9 mouse cellular contexts compared by ENCODE assay signal in the genomic region with DNA sequence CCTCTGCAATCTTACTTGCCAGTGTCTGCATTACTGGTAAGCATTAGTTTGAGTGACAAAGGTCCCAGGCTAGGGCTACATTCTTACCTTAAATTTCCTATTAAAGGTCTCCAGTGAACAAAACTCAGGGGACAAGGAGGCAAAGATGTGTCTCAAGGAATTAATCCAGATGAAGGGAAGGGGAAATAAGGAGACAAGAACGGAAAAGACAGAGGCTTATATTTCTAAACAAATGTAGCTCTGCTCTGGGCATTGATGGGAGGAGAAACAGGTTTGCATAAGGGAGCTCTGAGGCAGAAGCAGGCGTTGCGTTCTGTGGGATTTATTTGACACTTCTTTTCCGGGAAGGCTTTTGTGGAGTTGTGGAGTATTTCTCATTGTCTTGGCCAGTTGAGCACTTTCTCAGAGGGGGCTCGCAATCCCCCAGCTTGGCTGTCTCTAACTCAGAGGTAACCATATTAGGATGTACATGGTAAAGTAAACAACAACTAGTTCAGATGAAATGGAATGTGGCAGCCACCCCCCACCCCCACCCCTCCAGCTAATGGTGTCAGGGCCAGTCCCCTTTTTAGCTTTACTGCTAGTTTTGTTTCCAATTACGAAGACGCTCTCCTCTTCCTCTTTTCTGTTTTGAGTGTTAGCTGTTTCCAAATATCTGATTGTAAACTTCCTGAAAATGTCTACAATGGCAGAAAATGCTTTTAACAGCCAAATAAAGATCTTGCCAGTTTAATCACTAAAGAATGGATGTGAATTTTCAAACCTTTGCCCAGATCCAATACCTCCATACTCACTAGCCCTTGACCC.
A peak's percentile ranks its signal among the peaks of the same experiment; 100 is the strongest.
DNase-seq lines count a peak whose midpoint lies in the region; ATAC-seq and TF ChIP-seq lines count a peak whose summit lies in the region.
"Had no signal": no experiment of that assay in that cellular context is flagged by ENCODE, and none has a peak within 500 bp of the region (broad histone marks: within the 10 kb centered on the region; RNA-seq: fewer than 3 reads in every experiment).

No protein-coding gene starts in this region.

- peak overlapping the region; percentile 17; the same call in 1 of the 2 replicates for H3K4me2 ChIP-seq in hindbrain, embryonic 11.5 days (replicated peaks; ENCODE audit: low read depth, low read length)
- H3K4me2 ChIP-seq in hindbrain, postnatal 0 days (ENCODE audit: low read depth, low read length), result no peak overlapping the region
- 0 out of 2 replicates have a peak overlapping the region, but pooled peaks have one; percentile 38 for H3K4me2 ChIP-seq in intestine, postnatal 0 days (replicated peaks; ENCODE audit: low read depth)
- peak overlapping the region; percentile 40 for H3K4me2 ChIP-seq in neural tube, embryonic 13.5 days

- H3K4me1 ChIP-seq in hindbrain, embryonic 11.5 days (replicated peaks; ENCODE audit: control insufficient read depth, insufficient read depth, low read length), result peaks cover 19% of the 10 kb centered on the region
- H3K4me1 ChIP-seq in hindbrain, postnatal 0 days (ENCODE audit: insufficient read depth, low read length), result 0 out of 2 replicates have a peak, but pooled peaks cover 16% of the 10 kb centered on the region
- peaks cover 5% of the 10 kb centered on the region for H3K4me1 ChIP-seq in brown adipose tissue, adult 24 weeks (ENCODE audit: control insufficient read depth, insufficient read depth, insufficient read length, low read length)
- peaks cover 17% of the 10 kb centered on the region for H3K4me1 ChIP-seq in intestine, postnatal 0 days (replicated peaks; ENCODE audit: control insufficient read depth, insufficient read depth, low read length)
- H3K4me1 ChIP-seq in neural tube, embryonic 13.5 days (replicated peaks), result peaks cover 75% of the 10 kb centered on the region
- H3K4me1 ChIP-seq in lung, adult 2 months (ENCODE audit: control insufficient read depth, insufficient read depth, low read length), result peaks cover 6% of the 10 kb centered on the region

- WGBS in hindbrain, embryonic 11.5 days, result 9% methylated on average over 7 of the region's 7 CpGs
- WGBS in hindbrain, postnatal 0 days, result 36% methylated on average over 7 of the region's 7 CpGs
- WGBS in intestine, postnatal 0 days, result 25% methylated on average over 7 of the region's 7 CpGs
- WGBS in neural tube, embryonic 13.5 days, result 10% methylated on average over 7 of the region's 7 CpGs
- 25% methylated on average over 7 of the region's 7 CpGs for WGBS in lung, adult 2 months

- 0 out of 2 replicates have a peak overlapping the region, but pooled peaks have one; percentile 7 for H3K27ac ChIP-seq in hindbrain, embryonic 11.5 days (ENCODE audit: low read depth, low read length)
- H3K27ac ChIP-seq in hindbrain, postnatal 0 days, result no peak overlapping the region
- H3K27ac ChIP-seq in brown adipose tissue, adult 24 weeks (replicated peaks; ENCODE audit: low read depth, low read length), result peak overlapping the region; percentile 31
- peak overlapping the region; percentile 4; the same call in 1 of the 2 replicates for H3K27ac ChIP-seq in intestine, postnatal 0 days (ENCODE audit: low read depth, low read length)
- peak overlapping the region; percentile 18; the same call in 1 of the 2 replicates for H3K27ac ChIP-seq in neural tube, embryonic 13.5 days (replicated peaks)

- no peaks in the 10 kb centered on the region for H3K36me3 ChIP-seq in hindbrain, embryonic 11.5 days (ENCODE audit: control insufficient read depth, insufficient read depth, low read length)
- no peaks in the 10 kb centered on the region for H3K36me3 ChIP-seq in hindbrain, postnatal 0 days (ENCODE audit: insufficient read depth, low read length)
- no peaks in the 10 kb centered on the region for H3K36me3 ChIP-seq in intestine, postnatal 0 days (ENCODE audit: control insufficient read depth, insufficient read depth)
- H3K36me3 ChIP-seq in neural tube, embryonic 13.5 days, result no peaks in the 10 kb centered on the region

- no peak overlapping the region for H3K4me3 ChIP-seq in hindbrain, embryonic 11.5 days (ENCODE audit: low read depth, low read length)
- H3K4me3 ChIP-seq in hindbrain, postnatal 0 days (ENCODE audit: low read length), result no peak overlapping the region
- H3K4me3 ChIP-seq in brown adipose tissue, adult 24 weeks (ENCODE audit: insufficient read depth, low read depth, low read length), result no peak overlapping the region
- H3K4me3 ChIP-seq in intestine, postnatal 0 days (ENCODE audit: low read depth, low read length), result no peak overlapping the region
- H3K4me3 ChIP-seq in neural tube, embryonic 13.5 days, result no peak overlapping the region
- no peak overlapping the region for H3K4me3 ChIP-seq in lung, adult 2 months (replicated peaks; ENCODE audit: extremely low read depth, low read depth, low read length)

- TF ChIP-seq POLR2A in lung, adult 2 months (IDR thresholded peaks at IDR 0.05; ENCODE audit: borderline replicate concordance, extremely low read depth, low read depth, low read length), result no peak

- intact Hi-C loops in left cerebral cortex, postnatal 4 days (cut with DNase I), result no loop called here

- no peak overlapping the region for H3K9ac ChIP-seq in hindbrain, embryonic 11.5 days (ENCODE audit: low read depth, low read length)
- no peak overlapping the region for H3K9ac ChIP-seq in hindbrain, postnatal 0 days (replicated peaks; ENCODE audit: low read length)
- H3K9ac ChIP-seq in intestine, postnatal 0 days (ENCODE audit: low read depth, low read length), result no peak overlapping the region
- 0 out of 2 replicates have a peak overlapping the region, but pooled peaks have one; percentile 13 for H3K9ac ChIP-seq in neural tube, embryonic 13.5 days

- no peak for ATAC-seq in hindbrain, embryonic 11.5 days (ENCODE audit: low FRiP score)
- ATAC-seq in hindbrain, postnatal 0 days, result no peak
- ATAC-seq in intestine, postnatal 0 days, result no peak
- no peak for ATAC-seq in neural tube, embryonic 13.5 days (ENCODE audit: low read depth)

- no peak for DNase-seq in hindbrain, embryonic 11.5 days (ENCODE audit: low spot score)
- no peak for DNase-seq in hindbrain, postnatal 0 days (ENCODE audit: low spot score)
- no peak for DNase-seq in left cerebral cortex, postnatal 4 days
- DNase-seq in lung, adult 2 months, result no peak
- DNase-seq in Muller cell, postnatal 12 days (ENCODE audit: inconsistent ontology term), result no peak
- DNase-seq: thymus, postnatal 14 days had no signal

- no peak for TF ChIP-seq CTCF in hindbrain, postnatal 0 days (IDR thresholded peaks at IDR 0.05; ENCODE audit: low read depth)
- no peak for TF ChIP-seq CTCF in intestine, postnatal 0 days (IDR thresholded peaks at IDR 0.05; ENCODE audit: low read depth)
- no peak for TF ChIP-seq CTCF in lung, adult 2 months (IDR thresholded peaks at IDR 0.05; ENCODE audit: insufficient read depth, low read length)

- H3K9me3 ChIP-seq in hindbrain, embryonic 11.5 days (ENCODE audit: control insufficient read depth, low read length), result no peaks in the 10 kb centered on the region
- no peaks in the 10 kb centered on the region for H3K9me3 ChIP-seq in hindbrain, postnatal 0 days (ENCODE audit: low read length)
- no peaks in the 10 kb centered on the region for H3K9me3 ChIP-seq in intestine, postnatal 0 days (ENCODE audit: control insufficient read depth)
- no peaks in the 10 kb centered on the region for H3K9me3 ChIP-seq in neural tube, embryonic 13.5 days

- H3K27me3 ChIP-seq in hindbrain, embryonic 11.5 days (ENCODE audit: control insufficient read depth, insufficient read depth, low read length), result no peaks in the 10 kb centered on the region
- H3K27me3 ChIP-seq in hindbrain, postnatal 0 days (ENCODE audit: insufficient read depth, low read length), result no peaks in the 10 kb centered on the region; the same call in 1 of the 2 replicates
- no peaks in the 10 kb centered on the region for H3K27me3 ChIP-seq in intestine, postnatal 0 days (replicated peaks; ENCODE audit: control insufficient read depth, insufficient read depth, low read length)
- H3K27me3 ChIP-seq in neural tube, embryonic 13.5 days, result peaks cover 4% of the 10 kb centered on the region; the same call in 1 of the 2 replicates
